Mouse (Mus musculus) midbrain, embryonic 12.5 days (tissue): Measurements from ENCODE around the gene Vamp8. TPM values are rescaled to one million over a fixed set of nuclear protein-coding genes. Genes with fewer than 3 reads are reported as not detected.
A peak's percentile ranks its signal among the peaks of the same experiment; 100 is the strongest.

Experiments
- ATAC-seq: fragments of 200-750 bp; cut with Nextera tagmentation; 2 replicates; pipeline ENCODE4 v1.8.0; 2017; ENCODE audit warnings: low read depth, moderate TSS enrichment, moderate library complexity; ENCODE audit not compliant: low FRiP score
- H3K27ac ChIP-seq: fragments of 300-500 bp; sonication (generic); replicated peaks from 2 replicates; pipeline ENCODE4 v1.5.1; 2016; ENCODE audit warnings: mild to moderate bottlenecking
- H3K27me3 ChIP-seq: fragments of 300-500 bp; sonication (generic); 2 replicates; pipeline ENCODE4 v1.6.1; 2016; ENCODE audit warnings: mild to moderate bottlenecking
- H3K36me3 ChIP-seq: fragments of 300-500 bp; sonication (generic); 2 replicates; pipeline ENCODE4 v1.6.1; 2016
- H3K4me1 ChIP-seq: fragments of 300-500 bp; sonication (generic); 2 replicates; pipeline ENCODE4 v1.6.1; 2016
- H3K4me2 ChIP-seq: fragments of 300-500 bp; sonication (generic); replicated peaks from 2 replicates; pipeline ENCODE4 v1.6.1; 2016; ENCODE audit warnings: mild to moderate bottlenecking, moderate library complexity
- H3K4me3 ChIP-seq: fragments of 300-500 bp; sonication (generic); 2 replicates; pipeline ENCODE4 v1.5.1; 2016; ENCODE audit warnings: mild to moderate bottlenecking
- H3K9ac ChIP-seq: fragments of 300-500 bp; sonication (generic); replicated peaks from 2 replicates; pipeline ENCODE4 v1.6.1; 2016; ENCODE audit warnings: mild to moderate bottlenecking, moderate library complexity
- H3K9me3 ChIP-seq: fragments of 300-500 bp; sonication (generic); 2 replicates; pipeline ENCODE4 v1.6.1; 2016; ENCODE audit warnings: mild to moderate bottlenecking
- WGBS: fragments of 180-500 bp; shearing (Covaris S2); methylation state at CpG from one replicate; pipeline ENCODE4 v1.1.7; 2016; 5-methylcytosine and 5-hydroxymethylcytosine counted together
- polyA plus RNA-seq: library from polyadenylated mRNA; unstranded; fragments of >200 nt; fragmentation: Nextera tagmentation; extraction: Ambion mirVana; gene quantifications from 2 replicates; pipeline ENCODE4 v1.2.1, GENCODE M21; 2016

The Vamp8 gene
- 25.9 and 33.6 TPM in 2 replicates for polyA plus RNA-seq

DNA sequence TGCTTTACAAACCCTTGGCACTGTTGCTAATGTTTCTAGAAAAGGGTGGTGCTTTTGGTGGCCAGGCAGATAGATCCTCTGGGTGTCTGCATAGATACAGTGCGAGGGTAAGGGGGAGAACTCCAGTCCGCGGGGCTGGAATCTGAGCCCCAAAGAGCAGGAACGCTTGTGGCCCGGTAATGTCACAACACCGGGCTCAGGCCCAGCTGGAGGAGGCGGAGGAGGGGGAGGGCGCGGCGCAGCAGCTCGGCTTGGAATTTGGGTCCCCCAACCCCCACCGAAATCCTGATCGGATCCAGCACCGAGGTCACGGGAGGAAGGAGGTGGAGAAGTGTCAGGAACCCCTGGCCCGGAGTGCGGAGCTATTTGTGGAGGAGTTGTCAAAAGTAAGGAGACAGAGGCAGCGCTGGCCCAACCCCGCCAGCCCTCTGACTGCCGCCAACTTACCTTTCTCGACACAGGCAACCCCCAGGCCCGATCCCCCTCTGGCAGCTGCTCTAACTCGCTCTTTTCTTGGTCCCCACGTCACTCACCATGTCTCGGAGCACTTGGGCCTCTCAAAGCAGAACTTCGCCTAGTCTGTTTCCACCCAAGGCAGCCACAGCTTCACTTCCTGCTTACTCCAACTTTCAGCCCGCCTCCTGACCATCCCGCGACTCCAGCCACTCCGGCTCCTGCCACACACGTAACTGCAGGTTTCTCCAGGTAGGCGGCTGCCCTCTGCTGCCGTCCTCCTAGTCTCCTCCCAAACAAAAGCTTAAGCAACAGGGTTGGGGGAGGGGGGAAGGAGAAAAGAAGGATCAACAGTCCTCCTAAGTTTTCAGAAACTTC, at the start of gene Vamp8:
Gene Vamp8 (minus strand): TSS at position 763 of the 831 bp plus-strand sequence.
- H3K27me3 ChIP-seq, result peaks cover 27% of the 10 kb centered on the region
- H3K4me2 ChIP-seq, result peak within 1 kb of the TSS; percentile 62
- 1% methylated on average over 33 of the region's 33 CpGs for WGBS
- H3K4me1 ChIP-seq, result peaks cover 15% of the 10 kb centered on the region
- H3K9me3 ChIP-seq, result no peaks in the 10 kb centered on the region
- H3K36me3 ChIP-seq, result no peaks in the 10 kb centered on the region
- H3K27ac ChIP-seq, result no peak within 1 kb of the TSS
- peak within 1 kb of the TSS; percentile 41 for H3K4me3 ChIP-seq
- peak; percentile 49; the same call in 1 of the 2 replicates for ATAC-seq
- peak within 1 kb of the TSS; percentile 56 for H3K9ac ChIP-seq

- peak within 1 kb of the TSS; percentile 95 for H3K4me3 ChIP-seq
- no peaks in the 10 kb centered on the region for H3K9me3 ChIP-seq
- H3K4me1 ChIP-seq, result peaks cover 33% of the 10 kb centered on the region
- peak within 1 kb of the TSS; percentile 79 for H3K4me2 ChIP-seq
- under 1% methylated on average over 77 of the region's 77 CpGs for WGBS
- H3K9ac ChIP-seq, result peak within 1 kb of the TSS; percentile 99
- peak; percentile 91 for ATAC-seq
- H3K36me3 ChIP-seq, result peaks cover 30% of the 10 kb centered on the region
- no peaks in the 10 kb centered on the region for H3K27me3 ChIP-seq
- peak within 1 kb of the TSS; percentile 98 for H3K27ac ChIP-seq
Measured at GRCm38 (mm10) chr6:72439355-72440185, 49.1 kb upstream of the Vamp8 start, which contains the start of gene Mat2a. Gene Mat2a (minus strand): TSS chr6:72439558.

DNA sequence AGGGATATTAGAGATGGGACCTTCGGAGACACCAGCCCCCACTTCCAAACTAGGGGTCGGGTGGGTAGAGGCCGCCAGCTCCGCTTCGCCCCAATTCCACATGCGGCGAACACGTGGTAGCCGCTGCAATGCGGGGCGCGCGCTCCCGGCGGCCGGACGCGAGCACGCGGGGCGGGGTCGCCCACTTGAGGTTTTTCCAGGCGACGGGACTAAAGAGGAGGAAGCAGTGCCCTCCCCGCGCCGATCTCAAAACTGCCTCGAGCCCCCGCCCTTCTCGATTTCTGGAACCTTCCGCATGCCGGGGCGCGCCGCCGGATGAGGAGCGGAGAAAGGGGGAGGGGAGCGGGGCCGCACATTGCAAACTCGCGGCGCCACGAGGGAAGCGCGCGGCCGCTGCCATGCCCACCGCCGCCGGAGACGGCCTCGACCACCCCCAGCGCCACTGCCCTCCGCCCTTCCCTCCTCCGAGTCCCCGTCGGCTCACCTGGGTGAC, 48.4 kb upstream of the Vamp8 start:
- Histone ChIP-seq H3K9me3 (no peaks in the 10 kb centered on the region), H3K36me3 (peaks cover 35% of the 10 kb centered on the region), H3K27ac (peak overlapping the region; percentile 98), H3K27me3 (no peaks in the 10 kb centered on the region), H3K4me2 (peak overlapping the region; percentile 79), H3K4me3 (peak overlapping the region; percentile 95), H3K4me1 (peaks cover 33% of the 10 kb centered on the region), H3K9ac (peak overlapping the region; percentile 99)
- peak; percentile 8 for ATAC-seq
- WGBS, result under 1% methylated on average over 53 of the region's 57 CpGs

DNA sequence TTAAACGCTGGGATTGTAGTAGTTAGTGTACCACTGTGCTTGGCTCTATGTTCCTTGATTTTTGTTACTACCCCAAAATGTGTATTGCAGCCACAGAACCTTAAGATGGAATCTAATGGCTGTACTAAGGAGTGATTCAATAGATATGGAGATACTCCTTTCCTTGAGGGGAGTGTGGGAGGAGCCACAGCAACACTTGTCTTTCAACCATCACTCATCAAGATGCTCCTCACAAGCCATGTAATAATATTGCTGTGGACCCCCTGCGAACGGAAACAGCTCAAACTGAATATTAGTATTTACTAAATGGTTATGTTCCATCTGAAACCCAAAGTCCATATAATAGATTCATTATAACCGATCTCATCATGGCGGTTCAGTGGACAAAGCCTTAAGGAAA, 47.7 kb upstream of the Vamp8 start:
- Histone ChIP-seq H3K4me2 (peak overlapping the region; percentile 79), H3K27me3 (no peaks in the 10 kb centered on the region), H3K4me1 (peaks cover 33% of the 10 kb centered on the region), H3K9me3 (no peaks in the 10 kb centered on the region), H3K36me3 (peaks cover 42% of the 10 kb centered on the region), H3K4me3 (peak overlapping the region; percentile 95), H3K27ac (0 out of 2 replicates have a peak overlapping the region, but pooled peaks have one; percentile 98), H3K9ac (peak overlapping the region; percentile 99)
- under 1% methylated on average over 5 of the region's 5 CpGs for WGBS
- no peak for ATAC-seq

- H3K4me1 ChIP-seq, result peaks cover 12% of the 10 kb centered on the region
- no peak overlapping the region for H3K9ac ChIP-seq
- H3K27me3 ChIP-seq, result no peaks in the 10 kb centered on the region
- no peak for ATAC-seq
- 88% methylated on average over 2 of the region's 2 CpGs for WGBS
- no peak overlapping the region for H3K27ac ChIP-seq
- no peaks in the 10 kb centered on the region for H3K9me3 ChIP-seq
- H3K4me3 ChIP-seq, result no peak overlapping the region
- no peak overlapping the region for H3K4me2 ChIP-seq
- H3K36me3 ChIP-seq, result peaks cover 77% of the 10 kb centered on the region
Measured at GRCm38 (mm10) chr6:72432153-72432552, 41.6 kb upstream of the Vamp8 start.

DNA sequence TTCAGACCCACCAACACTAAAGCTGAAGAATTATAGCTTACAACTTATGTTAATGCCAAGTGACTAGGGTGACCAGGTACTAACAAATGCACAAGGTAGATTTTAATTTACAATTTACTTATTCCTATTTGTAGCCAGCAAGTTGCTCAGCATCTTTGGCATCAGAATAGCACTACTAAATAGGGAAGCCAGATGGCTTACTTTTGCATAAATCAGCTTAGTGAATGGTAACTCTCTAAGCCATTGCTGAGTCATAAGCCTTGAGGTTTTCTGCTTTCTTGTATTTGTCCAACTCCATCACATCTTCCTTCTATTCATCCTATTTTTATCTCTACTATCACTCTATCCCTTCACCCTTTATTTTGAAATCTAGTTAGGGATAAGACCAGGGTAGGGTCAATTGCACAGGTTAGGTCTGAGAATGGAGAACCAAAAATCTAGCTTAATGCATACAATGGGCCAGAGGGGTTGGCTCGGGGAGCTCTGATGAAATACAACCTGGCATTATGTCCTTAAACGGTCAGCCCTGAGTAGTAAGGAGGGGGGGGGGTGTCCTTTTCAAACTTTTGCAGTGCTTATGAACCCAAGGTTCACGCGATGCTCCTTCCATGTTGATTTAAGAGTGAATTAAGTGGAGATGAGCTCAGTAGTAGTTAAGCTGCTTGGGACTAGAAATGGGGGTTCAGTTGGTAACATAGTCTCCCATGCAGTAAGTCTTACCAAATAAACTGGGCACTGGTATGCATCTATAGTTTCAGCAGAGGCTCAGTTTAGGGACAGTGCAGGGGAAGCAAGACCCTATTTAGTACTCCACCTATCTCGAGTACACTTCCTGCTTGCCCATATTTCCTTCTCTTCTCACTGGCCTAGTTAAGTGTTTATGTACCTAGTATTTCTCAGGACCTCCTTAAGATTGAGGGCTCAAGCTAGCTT, 40.8 kb upstream of the Vamp8 start:
- 43% methylated on average over 5 of the region's 5 CpGs for WGBS
- Histone ChIP-seq H3K4me1 (0 out of 2 replicates have a peak, but pooled peaks cover 3% of the 10 kb centered on the region), H3K9me3 (no peaks in the 10 kb centered on the region), H3K36me3 (peaks cover 71% of the 10 kb centered on the region), H3K27me3 (no peaks in the 10 kb centered on the region), H3K27ac (no peak overlapping the region), H3K4me2 (no peak overlapping the region), H3K4me3 (no peak overlapping the region), H3K9ac (no peak overlapping the region)
- ATAC-seq, result peak; percentile 58

GRCm38 (mm10) chr6:72429061-72429842, 38.7 kb upstream of the Vamp8 start:
- H3K9ac ChIP-seq, result no peak overlapping the region
- ATAC-seq, result no peak
- no peaks in the 10 kb centered on the region for H3K4me1 ChIP-seq
- H3K4me2 ChIP-seq, result no peak overlapping the region
- 90% methylated on average over 21 of the region's 21 CpGs for WGBS
- H3K4me3 ChIP-seq, result no peak overlapping the region
- H3K27ac ChIP-seq, result no peak overlapping the region
- no peaks in the 10 kb centered on the region for H3K9me3 ChIP-seq
- no peaks in the 10 kb centered on the region for H3K27me3 ChIP-seq
- peaks cover 71% of the 10 kb centered on the region for H3K36me3 ChIP-seq

GRCm38 (mm10) chr6:72428036-72428435, 37.5 kb upstream of the Vamp8 start:
- peak; percentile 83 for ATAC-seq
- Histone ChIP-seq H3K9me3 (no peaks in the 10 kb centered on the region), H3K36me3 (peaks cover 73% of the 10 kb centered on the region), H3K4me3 (no peak overlapping the region), H3K27me3 (no peaks in the 10 kb centered on the region), H3K4me2 (no peak overlapping the region), H3K27ac (no peak overlapping the region; the same call in 1 of the 2 replicates), H3K4me1 (no peaks in the 10 kb centered on the region), H3K9ac (no peak overlapping the region)
- 42% methylated on average over 8 of the region's 8 CpGs for WGBS

- H3K36me3 ChIP-seq, result peaks cover 67% of the 10 kb centered on the region
- no peak for ATAC-seq
- 94% methylated on average over 11 of the region's 11 CpGs for WGBS
Measured at GRCm38 (mm10) chr6:72425646-72426045, 35.1 kb upstream of the Vamp8 start.

GRCm38 (mm10) chr6:72420901-72421300, 30.4 kb upstream of the Vamp8 start:
- no peak overlapping the region for H3K9ac ChIP-seq
- 94% methylated on average over 10 of the region's 10 CpGs for WGBS
- no peak overlapping the region for H3K27ac ChIP-seq
- no peak for ATAC-seq
- H3K4me3 ChIP-seq, result no peak overlapping the region
- no peak overlapping the region for H3K4me2 ChIP-seq
- H3K9me3 ChIP-seq, result no peaks in the 10 kb centered on the region
- H3K36me3 ChIP-seq, result peaks cover 70% of the 10 kb centered on the region
- no peaks in the 10 kb centered on the region for H3K27me3 ChIP-seq
- no peaks in the 10 kb centered on the region for H3K4me1 ChIP-seq

More at GRCm38 (mm10) chr6:72425646-72426045, 35.1 kb upstream of the Vamp8 start:
- no peaks in the 10 kb centered on the region for H3K9me3 ChIP-seq
- no peaks in the 10 kb centered on the region for H3K4me1 ChIP-seq
- H3K27me3 ChIP-seq, result no peaks in the 10 kb centered on the region
- H3K4me3 ChIP-seq, result no peak overlapping the region
- no peak overlapping the region for H3K27ac ChIP-seq
- no peak overlapping the region for H3K9ac ChIP-seq
- H3K4me2 ChIP-seq, result no peak overlapping the region
